Mouse (Mus musculus) cerebellum, adult (tissue): ENCODE measurements around the gene Ghrhr.

Experiments
- ATAC-seq: cut with Nextera tagmentation; 2 replicates; pipeline ENCODE4 v1.9.2; 2017; ENCODE audit warnings: mild to moderate bottlenecking, moderate library complexity, mixed read lengths; ENCODE audit not compliant: insufficient number of reproducible peaks, low FRiP score, low TSS enrichment

Ghrhr gene

GRCm38 (mm10) chr6:55391814-55392213 lies 15.7 kb downstream of the Ghrhr start:
- ATAC-seq: no peak

DNA sequence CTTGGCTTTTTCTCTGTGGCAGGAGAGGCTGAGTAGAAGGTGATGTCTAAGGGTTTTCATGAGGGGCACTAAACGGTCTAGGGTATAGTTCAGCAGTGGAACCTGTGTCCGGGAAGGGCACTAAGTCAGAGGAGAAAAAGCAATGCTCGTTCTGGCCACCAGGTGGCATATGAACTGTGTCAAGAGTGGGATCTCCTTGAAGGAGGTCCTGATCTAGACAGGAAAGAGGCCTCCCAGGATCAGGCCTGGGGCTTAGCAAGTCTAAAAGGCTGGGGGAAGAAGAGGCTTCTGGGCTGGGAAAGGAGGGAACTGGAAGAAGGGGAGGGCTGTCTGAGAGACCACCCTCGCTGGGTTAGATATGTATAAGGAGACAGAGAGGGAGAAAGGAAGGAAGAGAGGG lies 16.4 kb downstream of the Ghrhr start:
- ATAC-seq: 0 out of 2 replicates have a peak, but pooled peaks have one; percentile 17

DNA sequence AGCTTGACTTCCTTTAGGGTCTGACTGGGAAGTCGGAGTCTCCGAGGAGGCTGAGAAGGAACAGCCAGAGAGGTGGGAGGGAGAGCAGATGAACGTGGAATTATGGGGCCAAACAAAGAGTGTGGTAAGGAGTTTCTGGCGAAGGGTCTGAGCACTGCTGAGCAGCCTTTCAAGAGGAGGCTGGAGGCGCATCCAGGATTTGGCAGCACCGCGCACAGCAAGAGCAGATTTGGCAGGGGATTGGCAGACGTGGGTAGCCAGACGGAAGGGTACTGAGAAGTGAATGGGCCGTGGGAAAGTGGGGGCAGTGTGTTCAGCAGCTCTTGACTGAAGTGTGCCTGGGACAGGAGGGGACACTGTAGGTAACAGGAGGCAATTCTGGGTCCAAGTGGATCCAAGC lies 18.8 kb downstream of the Ghrhr start:
- ATAC-seq: peak; percentile 58

DNA sequence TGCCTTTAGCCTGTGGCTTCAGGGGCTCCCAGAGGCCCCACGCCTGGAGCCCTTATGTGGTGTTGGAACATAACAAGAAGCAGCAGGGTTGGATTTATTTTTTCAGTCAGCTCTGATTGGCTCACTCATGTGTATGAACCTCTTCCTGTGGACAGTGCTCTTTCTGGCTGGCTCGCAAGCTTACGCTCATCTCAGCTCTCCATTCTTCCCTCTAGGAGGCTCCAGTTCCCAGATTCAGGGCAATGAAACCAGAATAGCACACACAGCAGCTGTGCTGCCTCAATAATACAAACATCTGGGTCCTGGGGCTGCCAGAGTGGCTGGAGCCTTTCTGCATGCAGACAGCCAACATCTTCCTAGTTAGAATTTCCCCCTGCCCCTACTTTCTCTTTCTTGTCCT lies 20.1 kb downstream of the Ghrhr start:
- peak; percentile 22; the same call in 1 of the 2 replicates for ATAC-seq

DNA sequence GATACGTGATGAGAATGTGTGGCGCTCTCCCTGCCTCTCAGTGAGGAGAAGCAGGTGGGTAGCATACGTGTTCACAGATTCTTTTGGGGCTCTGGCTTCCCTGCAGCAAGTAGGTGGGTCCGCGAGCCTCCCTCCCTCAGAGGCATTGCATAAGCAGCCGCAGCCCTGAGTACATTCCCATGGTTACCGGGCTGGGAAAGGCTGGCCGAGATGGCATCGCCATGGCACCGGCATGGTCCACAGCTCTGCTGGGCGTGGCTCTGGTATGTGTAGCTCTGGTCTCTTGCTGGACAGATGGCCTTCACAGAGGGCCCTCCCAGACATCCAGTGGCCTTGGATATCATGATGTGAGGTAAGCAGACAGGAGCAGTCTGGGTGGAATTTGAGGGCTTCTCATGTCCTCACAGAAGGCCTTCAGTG lies 20.5 kb downstream of the Ghrhr start:
- peak; percentile 24 for ATAC-seq

- no peak for ATAC-seq
These were observed 23.0 kb downstream of the Ghrhr start for GRCm38 (mm10) chr6:55398869-55399628.

DNA sequence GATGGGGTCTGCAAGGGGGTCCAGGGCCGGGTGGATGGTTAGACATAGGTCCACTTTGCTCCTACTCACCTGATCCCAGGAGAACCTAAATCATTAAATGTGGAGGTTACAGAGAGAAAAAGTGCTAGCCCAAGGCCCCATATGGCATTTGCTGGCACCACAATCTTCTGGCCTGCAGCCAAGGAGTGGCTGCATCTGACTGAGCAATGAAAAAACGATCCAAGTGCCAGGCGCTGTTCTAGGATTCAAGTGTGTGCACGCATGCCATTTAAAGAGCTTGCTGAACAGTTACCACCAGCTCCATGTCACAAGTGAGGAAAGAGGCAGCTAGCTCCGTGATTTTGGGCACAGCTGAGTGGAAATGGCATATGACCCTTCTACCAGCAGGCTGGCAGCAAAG lies 23.8 kb downstream of the Ghrhr start:
- peak; percentile 32 for ATAC-seq

- ATAC-seq: no peak
These were observed 26.1 kb downstream of the Ghrhr start for GRCm38 (mm10) chr6:55402041-55402776.

- no peak for ATAC-seq
These were observed 27.6 kb downstream of the Ghrhr start for GRCm38 (mm10) chr6:55403411-55404309.

DNA sequence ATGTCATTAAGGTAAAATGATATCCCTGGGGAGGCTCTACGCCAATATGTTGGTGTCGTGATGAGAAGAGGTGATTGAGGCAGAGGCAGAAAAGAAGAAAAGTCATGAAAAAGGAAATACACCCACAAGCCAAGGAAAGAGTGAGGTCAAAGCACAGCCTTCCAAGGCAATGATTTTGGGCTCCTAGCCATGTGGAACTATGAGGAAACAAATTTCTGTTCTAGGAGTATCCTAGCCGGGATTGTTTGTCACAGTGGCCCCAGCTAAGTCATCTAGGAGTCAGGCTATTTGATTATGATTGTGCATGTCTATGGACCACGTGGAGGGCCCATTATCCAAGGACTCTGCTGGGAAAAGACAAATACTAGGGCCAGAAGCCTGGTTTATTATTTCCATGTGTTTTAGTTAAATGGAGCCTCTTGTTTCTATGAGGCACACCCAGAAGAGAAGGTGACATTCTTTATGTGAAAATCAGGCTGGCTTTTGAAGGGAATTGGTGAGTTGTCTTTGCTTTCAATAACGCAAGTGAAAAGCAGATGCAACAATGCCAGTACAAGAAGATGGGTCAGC lies 28.4 kb downstream of the Ghrhr start:
- ATAC-seq: no peak

GRCm38 (mm10) chr6:55407345-55407744 lies 31.2 kb downstream of the Ghrhr start:
- ATAC-seq: no peak

DNA sequence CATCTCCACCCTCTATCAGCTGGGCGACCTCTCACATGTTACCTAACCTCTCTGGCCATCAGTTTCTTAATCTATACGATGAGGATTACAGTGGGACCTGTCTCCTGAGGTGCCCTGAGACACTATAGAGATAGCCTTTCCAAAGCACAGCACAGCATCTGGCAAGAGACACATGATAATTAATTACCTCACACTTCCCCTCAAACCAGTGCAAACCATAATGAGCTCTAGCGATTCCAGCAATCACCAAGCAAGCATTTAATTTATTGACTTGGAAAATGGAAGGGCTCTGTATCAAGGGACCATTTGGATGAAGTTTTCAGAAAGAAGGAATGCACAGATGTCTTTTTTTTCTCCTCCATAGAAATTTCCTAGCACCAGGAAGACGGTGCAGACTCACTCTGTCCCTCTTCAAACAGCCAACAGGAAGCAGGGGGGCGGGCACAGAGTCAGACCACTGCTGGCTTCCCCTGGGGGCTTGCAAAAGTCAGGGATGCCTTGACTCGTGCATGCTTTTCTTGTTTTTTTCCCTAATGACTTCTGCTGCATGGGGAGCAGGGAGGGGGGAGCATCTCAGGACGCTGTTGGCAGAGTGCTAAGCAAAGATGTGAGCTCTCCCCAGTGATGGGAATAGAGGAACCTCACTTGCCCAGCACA lies 34.2 kb downstream of the Ghrhr start:
- ATAC-seq: no peak

- no peak for ATAC-seq
These were observed 34.9 kb downstream of the Ghrhr start for GRCm38 (mm10) chr6:55410977-55411376.

GRCm38 (mm10) chr6:55416202-55416601 lies 40.1 kb downstream of the Ghrhr start:
- ATAC-seq: no peak

DNA sequence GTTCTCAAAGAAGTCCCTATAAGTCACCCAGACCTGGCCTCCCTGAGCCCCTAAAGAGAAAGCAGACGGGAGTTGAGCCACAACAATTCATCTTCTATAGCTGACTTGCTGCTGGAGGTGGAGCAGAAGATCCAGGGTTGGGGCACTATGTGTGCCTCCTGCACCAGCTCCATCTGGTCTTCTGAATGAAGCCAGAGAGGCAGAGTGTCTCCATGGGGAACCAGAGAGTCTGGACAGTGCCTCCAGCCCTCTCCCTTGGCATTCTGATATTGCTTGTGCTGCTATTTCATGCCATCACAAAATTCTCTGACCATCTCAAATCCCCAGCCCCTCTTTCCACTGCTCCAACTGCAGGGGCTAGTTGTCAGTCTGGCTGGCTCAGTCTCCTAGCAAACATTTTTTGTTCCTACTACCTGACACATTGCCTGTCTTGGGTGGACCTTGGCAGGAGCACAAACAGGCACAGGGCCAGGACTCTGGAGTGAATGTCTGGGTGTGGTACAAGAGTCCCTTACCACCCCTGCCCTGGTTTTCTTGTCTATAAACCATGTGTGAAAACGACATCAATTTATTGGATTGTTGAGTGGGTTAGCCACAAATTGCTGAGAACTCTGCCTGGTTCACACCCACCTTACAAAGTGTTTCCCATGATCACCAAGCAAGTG lies 42.8 kb downstream of the Ghrhr start:
- peak; percentile 97 for ATAC-seq

GRCm38 (mm10) chr6:55420411-55420810 lies 44.3 kb downstream of the Ghrhr start:
- no peak for ATAC-seq

GRCm38 (mm10) chr6:55420869-55421361 lies 44.8 kb downstream of the Ghrhr start:
- ATAC-seq: no peak

DNA sequence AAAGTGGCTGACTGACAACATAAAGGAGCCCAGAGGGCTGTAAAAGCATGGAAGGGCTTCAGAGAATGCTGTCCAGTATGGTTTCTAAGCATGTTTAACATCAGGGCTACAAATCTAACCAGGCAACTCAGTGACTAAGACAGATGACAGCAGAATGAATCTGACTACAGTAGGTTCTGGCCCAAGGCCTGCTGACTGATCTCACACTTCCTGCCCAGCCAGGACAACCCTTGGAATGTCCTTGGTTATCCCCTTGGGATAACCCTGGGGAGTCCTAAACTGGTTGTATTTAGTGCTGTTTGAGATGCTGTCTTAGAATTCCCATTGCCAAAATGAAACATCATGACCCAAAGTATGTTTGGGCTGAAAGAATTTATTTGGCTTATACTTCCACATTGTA lies 56.0 kb downstream of the Ghrhr start:
- no peak for ATAC-seq

DNA sequence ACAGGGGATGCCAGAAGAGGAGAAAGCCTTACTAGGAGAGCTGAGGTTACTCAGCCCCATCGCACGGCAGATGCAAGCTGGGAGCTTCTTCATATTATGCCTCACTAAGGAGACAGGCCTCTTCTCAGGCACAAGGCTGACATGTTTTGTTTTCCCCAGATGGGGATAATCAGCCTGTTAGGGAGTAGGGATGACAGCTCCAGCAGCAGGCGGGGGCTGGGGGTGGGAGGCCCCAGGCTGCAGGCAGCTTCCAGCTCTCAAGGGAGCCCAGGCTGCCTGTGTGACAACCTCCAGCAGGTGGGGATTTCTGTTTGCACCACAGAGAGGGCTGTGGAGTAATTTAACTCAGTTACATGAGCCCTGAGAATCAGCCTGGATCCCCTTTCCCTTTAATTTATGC lies 58.3 kb downstream of the Ghrhr start:
- ATAC-seq: no peak
